Mouse (Mus musculus): ENCODE results near the gene Abca8a. TPM values are rescaled to one million over a fixed set of nuclear protein-coding genes. Genes with fewer than 3 reads are reported as not detected.
A peak's percentile ranks its signal among the peaks of the same experiment; 100 is the strongest.

The Abca8a gene
- total and polyA plus RNA-seq, 3 experiments = not detected

GRCm38 (mm10) chr11:110130760-110131159, 35.0 kb upstream of the Abca8a start:
- no peaks in the 10 kb centered on the region for H3K27me3 ChIP-seq (ENCODE audit: control insufficient read depth in 1 of 2, insufficient read depth in 2 of 2, low read length in 2 of 2)
- no peak overlapping the region for H3K4me3 ChIP-seq (ENCODE audit: control insufficient read depth in 1 of 2, insufficient read depth in 1 of 2, low read depth in 2 of 2, low read length in 2 of 2)
- no peaks in the 10 kb centered on the region for H3K4me1 ChIP-seq (ENCODE audit: control insufficient read depth in 1 of 2, insufficient read depth in 2 of 2, low read length in 2 of 2)
- TF ChIP-seq SMC3 (IDR thresholded peaks at IDR 0.05; ENCODE audit: low read depth, low read length) (no peak), CHD1 (IDR thresholded peaks at IDR 0.05; ENCODE audit: low read depth, low read length) (no peak), MEF2A (IDR thresholded peaks at IDR 0.05; ENCODE audit: extremely low read depth, insufficient replicate concordance, low read depth, low read length, poor library complexity, severe bottlenecking) (no peak), EP300 (IDR thresholded peaks at IDR 0.05; ENCODE audit: low read depth in 1 of 2, low read length in 2 of 2) (no peak), ELF1 (IDR thresholded peaks at IDR 0.05; ENCODE audit: low read depth, low read length) (no peak)
- H3K9me3 ChIP-seq (replicated peaks; ENCODE audit: insufficient read depth, low read length) = no peaks in the 10 kb centered on the region
- no peak overlapping the region for H3K27ac ChIP-seq (ENCODE audit: control insufficient read depth, low read depth, low read length)
- no peaks in the 10 kb centered on the region for H3K36me3 ChIP-seq (ENCODE audit: control insufficient read depth in 1 of 2, insufficient read depth in 2 of 2, low read length in 2 of 2)
- no peaks in the 10 kb centered on the region for H3K79me2 ChIP-seq (ENCODE audit: control insufficient read depth, insufficient read depth, low read length, poor library complexity)
- no peak overlapping the region for H3K9ac ChIP-seq (ENCODE audit: control insufficient read depth, low read depth, low read length, poor library complexity, severe bottlenecking)
- no peak for DNase-seq (ENCODE audit: low read depth, low spot score)

- Histone ChIP-seq H3K9me3 (replicated peaks; ENCODE audit: insufficient read depth, low read length) (no peaks in the 10 kb centered on the region), H3K9ac (ENCODE audit: control insufficient read depth, low read depth, low read length, poor library complexity, severe bottlenecking) (no peak overlapping the region), H3K27me3 (ENCODE audit: control insufficient read depth in 1 of 2, insufficient read depth in 2 of 2, low read length in 2 of 2) (no peaks in the 10 kb centered on the region), H3K4me3 (ENCODE audit: control insufficient read depth in 1 of 2, insufficient read depth in 1 of 2, low read depth in 2 of 2, low read length in 2 of 2) (no peak overlapping the region), H3K27ac (ENCODE audit: control insufficient read depth, low read depth, low read length) (no peak overlapping the region), H3K36me3 (ENCODE audit: control insufficient read depth in 1 of 2, insufficient read depth in 2 of 2, low read length in 2 of 2) (no peaks in the 10 kb centered on the region), H3K79me2 (ENCODE audit: control insufficient read depth, insufficient read depth, low read length, poor library complexity) (no peaks in the 10 kb centered on the region), H3K4me1 (ENCODE audit: control insufficient read depth in 1 of 2, insufficient read depth in 2 of 2, low read length in 2 of 2) (no peaks in the 10 kb centered on the region)
- no peak for DNase-seq (ENCODE audit: low read depth, low spot score)
- TF ChIP-seq RAD21 (IDR thresholded peaks at IDR 0.05; ENCODE audit: low read depth, low read length) (peak; percentile 8), ZC3H11A (IDR thresholded peaks at IDR 0.05; ENCODE audit: low read depth, low read length) (no peak)
Observed at GRCm38 (mm10) chr11:110111137-110111536, 15.4 kb upstream of the Abca8a start.

- Histone ChIP-seq H3K27me3 (ENCODE audit: control insufficient read depth in 1 of 2, insufficient read depth in 2 of 2, low read length in 2 of 2) (no peaks in the 10 kb centered on the region), H3K36me3 (ENCODE audit: control insufficient read depth in 1 of 2, insufficient read depth in 2 of 2, low read length in 2 of 2) (no peaks in the 10 kb centered on the region), H3K27ac (ENCODE audit: control insufficient read depth, low read depth, low read length) (no peak overlapping the region), H3K4me3 (ENCODE audit: control insufficient read depth in 1 of 2, insufficient read depth in 1 of 2, low read depth in 2 of 2, low read length in 2 of 2) (no peak overlapping the region), H3K79me2 (ENCODE audit: control insufficient read depth, insufficient read depth, low read length, poor library complexity) (no peaks in the 10 kb centered on the region), H3K9ac (ENCODE audit: control insufficient read depth, low read depth, low read length, poor library complexity, severe bottlenecking) (no peak overlapping the region), H3K4me1 (ENCODE audit: control insufficient read depth in 1 of 2, insufficient read depth in 2 of 2, low read length in 2 of 2) (no peaks in the 10 kb centered on the region), H3K9me3 (replicated peaks; ENCODE audit: insufficient read depth, low read length) (no peaks in the 10 kb centered on the region)
- TF ChIP-seq MAZ (IDR thresholded peaks at IDR 0.05; ENCODE audit: low read depth, low read length) (no peak), KAT2A (conservative IDR thresholded peaks at IDR 0.05; ENCODE audit: low read depth, low read length) (no peak), NRF1 (IDR thresholded peaks at IDR 0.05; ENCODE audit: insufficient read depth, low read depth, low read length, poor library complexity, severe bottlenecking) (no peak), MYC (IDR thresholded peaks at IDR 0.05; ENCODE audit: low read depth, low read length) (no peak), CTCF (IDR thresholded peaks at IDR 0.05 in 2 of 3, conservative IDR thresholded peaks at IDR 0.05 in 1 of 3; ENCODE audit: control insufficient read depth in 1 of 3, insufficient read depth in 1 of 3, low read depth in 2 of 3, low read length in 3 of 3, poor library complexity in 1 of 3, severe bottlenecking in 1 of 3) (no peak), POLR2AphosphoS5 (IDR thresholded peaks at IDR 0.05; ENCODE audit: borderline replicate concordance, low read depth, low read length) (no peak), ELF1 (IDR thresholded peaks at IDR 0.05; ENCODE audit: low read depth, low read length) (no peak), USF1 (IDR thresholded peaks at IDR 0.05; ENCODE audit: low read depth, low read length) (no peak), EP300 (IDR thresholded peaks at IDR 0.05; ENCODE audit: low read depth in 1 of 2, low read length in 2 of 2) (no peak), GATA1 (IDR thresholded peaks at IDR 0.05; ENCODE audit: low read depth, low read length) (no peak), JUND (IDR thresholded peaks at IDR 0.05; ENCODE audit: low read depth, low read length) (no peak)
- no peak for DNase-seq (ENCODE audit: low read depth, low spot score)
Observed at GRCm38 (mm10) chr11:110101437-110101836, 5.7 kb upstream of the Abca8a start.
